Mouse (Mus musculus): Measurements from ENCODE around the gene Gjc2.

- TF ChIP-seq POLR2AphosphoS2 (IDR thresholded peaks at IDR 0.05; ENCODE audit: insufficient read length, low read depth) (no peak), USF1 (IDR thresholded peaks at IDR 0.05; ENCODE audit: low read depth) (no peak)
These were observed 39.3 kb upstream of the Gjc2 start for GRCm38 (mm10) chr11:59222306-59222705.
